Mouse (Mus musculus): ENCODE results near the gene Dph1.

DNA sequence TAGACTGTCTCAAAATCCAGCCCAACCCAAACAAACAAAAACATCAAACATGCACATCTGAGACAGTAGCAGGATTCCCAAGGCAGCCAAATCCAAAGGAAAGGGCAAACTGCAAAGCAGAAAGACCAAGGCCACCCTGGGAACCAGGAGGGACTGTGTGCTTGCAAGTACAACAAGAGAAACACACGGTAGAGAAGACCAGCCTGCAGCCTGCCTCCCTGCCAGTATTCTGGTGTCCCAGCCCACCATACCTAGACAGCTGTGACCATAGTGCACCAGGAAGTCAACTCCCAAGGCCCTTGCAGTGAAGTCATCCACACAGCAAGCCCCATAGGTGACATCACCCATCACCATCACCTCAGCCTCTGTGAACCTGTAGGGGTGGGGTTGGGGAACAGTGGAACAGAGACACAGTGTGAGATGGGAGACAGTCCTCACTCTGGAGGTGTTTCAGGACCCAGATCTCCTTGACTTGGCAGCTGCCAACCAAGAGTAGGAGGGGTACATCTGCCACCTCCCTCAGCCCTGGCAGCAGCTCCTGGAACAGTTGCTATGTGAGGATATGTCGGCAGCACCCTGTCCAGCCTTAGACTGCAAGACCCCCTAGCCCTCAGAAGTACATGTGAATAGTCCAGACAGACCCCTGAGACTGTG is 7.0 kb downstream of the Dph1 start:
- no peak for TF ChIP-seq CTCF (IDR thresholded peaks at IDR 0.05; ENCODE audit: low read depth, low read length)
- no peak for TF ChIP-seq GATA1 (IDR thresholded peaks at IDR 0.05; ENCODE audit: borderline replicate concordance, low read length)
